Mouse (Mus musculus): ENCODE data around the gene Tnpo1.
"Not testable (repeated sequence)": the region's sequence is repeated elsewhere in the genome, so short reads cannot be mapped to it uniquely, and the experiment has no call there.

The Tnpo1 gene

DNA sequence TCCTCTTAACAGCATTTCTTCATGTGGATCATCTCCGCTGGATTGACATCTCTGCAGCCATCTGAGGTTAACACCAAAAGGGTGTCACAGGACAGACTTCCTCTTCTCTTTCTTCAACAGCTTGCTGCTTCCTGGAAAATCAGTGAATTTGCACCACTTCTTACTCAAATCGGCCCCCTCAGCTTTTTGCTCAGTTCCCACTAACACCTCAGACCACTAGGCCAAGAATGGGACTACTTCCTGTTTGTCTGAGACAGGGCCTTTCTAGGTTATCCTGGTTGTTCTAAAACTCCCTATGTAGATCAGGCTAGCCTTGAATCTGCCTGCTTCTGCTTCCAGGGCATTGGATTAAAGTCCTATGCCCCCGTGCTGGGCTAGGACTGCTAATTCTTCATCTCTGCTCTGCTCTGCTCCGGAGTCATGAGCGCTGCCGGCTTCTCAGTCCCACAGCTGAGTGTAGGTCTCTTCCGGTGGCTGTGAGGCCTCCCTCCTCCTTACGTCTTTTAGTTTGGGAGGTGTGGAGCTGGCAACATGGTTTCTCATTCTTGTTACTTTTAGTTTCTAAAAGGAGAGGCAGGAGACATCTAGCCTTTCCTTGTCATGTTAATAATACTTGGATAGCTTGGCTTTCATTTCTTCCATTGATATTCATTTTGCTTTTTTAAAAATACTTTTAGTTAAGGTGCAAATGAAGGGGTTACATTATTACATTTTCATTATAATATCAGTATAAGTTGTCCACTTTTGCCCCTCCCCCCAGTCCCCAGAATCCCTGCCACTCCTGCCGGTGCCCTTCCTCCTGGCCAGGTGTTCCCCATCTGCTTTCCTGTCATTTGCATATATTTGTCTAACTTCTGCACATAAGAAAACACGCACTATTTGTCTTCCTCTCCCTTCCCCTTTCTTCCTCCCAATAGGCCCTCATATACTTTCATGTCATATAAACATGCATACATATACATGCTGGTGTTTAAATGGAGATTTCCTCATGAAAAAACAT is 93.4 kb downstream of the Tnpo1 start:
- DNase-seq (ENCODE audit: extremely low read depth, insufficient read length, low spot score) = no peak

DNA sequence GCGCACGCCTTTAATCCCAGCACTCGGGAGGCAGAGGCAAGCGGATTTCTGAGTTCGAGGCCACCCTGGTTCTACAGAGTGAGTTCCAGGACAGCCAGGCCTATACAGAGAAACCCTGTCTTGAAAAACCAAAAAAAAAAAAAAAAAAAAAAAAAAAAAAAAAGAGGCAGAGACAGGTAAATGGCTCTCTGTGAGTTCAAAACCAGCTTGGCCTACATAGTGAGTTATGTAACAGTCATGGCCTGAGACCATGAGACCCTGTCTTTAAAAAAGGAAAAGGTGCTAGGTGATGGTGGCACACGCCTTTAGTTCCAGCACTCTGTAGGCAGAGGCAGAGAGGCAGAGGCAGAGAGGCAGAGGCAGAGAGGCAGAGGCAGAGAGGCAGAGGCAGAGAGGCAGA is 97.2 kb downstream of the Tnpo1 start:
- DNase-seq (ENCODE audit: extremely low read depth, insufficient read length, low spot score) = not testable (repeated sequence)

DNA sequence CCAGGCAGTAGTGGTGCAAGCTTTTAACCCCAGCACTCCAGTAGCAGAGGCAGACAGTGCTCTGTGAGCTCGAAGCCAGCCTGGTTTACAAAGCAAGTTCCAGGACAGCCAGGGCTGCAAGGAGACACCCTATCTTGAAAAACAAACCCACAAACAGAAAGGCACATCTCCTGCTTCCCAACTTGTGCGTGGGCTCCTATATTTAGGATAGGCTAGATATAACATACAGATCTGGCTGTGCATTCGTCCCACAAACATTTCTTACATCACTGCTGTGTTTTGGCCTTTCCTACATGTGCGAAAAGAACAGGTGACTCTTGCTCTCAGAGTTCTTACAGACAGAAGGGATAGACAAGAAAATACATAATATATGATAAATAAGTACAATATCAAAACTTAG is 100.6 kb downstream of the Tnpo1 start:
- no peak for DNase-seq (ENCODE audit: extremely low read depth, insufficient read length, low spot score)

DNA sequence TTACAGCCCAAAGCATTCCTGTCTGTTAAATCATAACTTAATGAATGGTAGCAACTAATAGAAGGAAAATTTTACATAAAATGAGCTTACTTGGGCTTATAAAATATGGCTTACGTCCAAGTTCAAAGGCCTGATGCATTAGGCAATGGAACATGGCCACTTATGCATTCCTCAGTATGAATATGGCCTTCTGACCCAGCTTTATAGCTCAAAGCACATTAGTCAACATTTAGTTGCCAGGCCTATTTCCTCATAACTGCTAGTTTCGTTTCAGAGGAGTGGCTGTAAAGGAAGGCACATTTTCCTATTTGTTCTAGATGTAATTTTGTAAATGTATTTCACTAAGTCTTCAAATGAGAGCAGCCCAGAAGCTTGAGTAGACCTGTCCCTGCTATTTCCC is 107.1 kb downstream of the Tnpo1 start:
- no peak for DNase-seq (ENCODE audit: extremely low read depth, insufficient read length, low spot score)

DNA sequence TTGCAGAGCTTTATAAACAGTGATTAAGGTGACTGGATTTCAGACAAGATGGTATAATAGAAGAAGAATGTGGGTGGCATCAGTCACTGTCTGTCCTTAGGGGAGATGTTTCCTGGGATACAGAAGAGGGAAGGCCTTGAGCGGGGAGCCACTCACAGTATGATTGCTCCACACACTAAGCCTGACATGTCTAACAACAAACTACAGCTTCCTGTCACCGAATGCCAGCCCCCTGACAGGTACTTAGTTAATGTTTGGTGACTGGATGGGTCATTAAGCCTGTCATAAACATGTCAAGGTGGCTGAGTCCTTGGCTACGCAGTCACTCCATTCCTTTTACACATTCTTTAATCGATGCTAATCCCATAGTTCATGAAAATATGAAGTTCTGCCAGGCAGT is 108.0 kb downstream of the Tnpo1 start:
- no peak for DNase-seq (ENCODE audit: extremely low read depth, insufficient read length, low spot score)

DNA sequence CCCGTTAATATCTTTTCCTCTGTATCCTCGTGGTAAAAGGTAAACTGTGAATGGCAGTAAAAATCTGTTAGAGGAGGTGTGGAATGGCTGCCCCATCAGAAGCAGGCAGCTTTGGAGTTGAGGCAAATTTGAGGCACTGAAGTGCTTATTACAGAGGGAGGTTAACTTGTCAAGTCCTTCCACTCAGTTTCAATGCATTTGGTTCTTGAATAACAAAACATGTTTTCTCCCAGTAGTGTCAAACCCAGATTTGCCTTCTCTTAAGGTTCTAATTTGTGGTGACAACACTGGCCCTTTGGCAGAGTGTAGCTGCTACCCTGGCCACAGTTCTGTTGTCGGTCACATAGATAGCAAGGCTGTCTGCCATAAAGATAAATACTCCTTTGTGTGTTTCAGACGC is 108.4 kb downstream of the Tnpo1 start:
- DNase-seq (ENCODE audit: extremely low read depth, insufficient read length, low spot score) = no peak

DNA sequence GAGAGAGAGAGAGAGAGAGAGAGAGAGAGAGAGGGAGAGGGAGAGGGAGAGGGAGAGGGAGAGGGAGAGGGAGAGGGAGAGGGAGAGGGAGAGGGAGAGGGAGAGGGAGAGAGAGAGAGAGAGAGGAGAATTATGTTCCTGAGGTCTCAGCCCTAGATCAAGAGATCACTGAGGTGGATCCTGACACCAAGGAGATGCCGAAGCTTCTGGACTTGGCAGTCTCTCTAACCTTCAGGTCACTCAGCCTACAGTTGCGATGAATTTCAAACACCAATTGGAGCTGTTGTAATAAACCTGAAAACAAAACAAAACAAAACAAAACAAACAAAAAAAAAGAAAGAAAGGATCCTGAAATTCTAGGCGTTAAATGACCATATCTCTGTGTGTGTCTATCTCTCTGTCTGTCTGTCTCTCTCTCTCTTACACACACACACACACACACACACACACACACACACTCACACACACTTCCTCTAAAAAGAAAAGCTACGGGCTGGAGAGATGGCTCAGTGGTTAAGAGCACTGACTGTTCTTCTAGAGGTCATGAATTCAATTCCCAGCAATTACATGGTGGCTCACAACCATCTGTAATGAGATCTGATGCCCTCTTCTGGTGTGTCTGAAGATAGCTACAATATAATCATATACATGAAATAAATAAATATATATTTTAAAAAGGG is 109.1 kb downstream of the Tnpo1 start:
- DNase-seq (ENCODE audit: extremely low read depth, insufficient read length, low spot score) = not testable (repeated sequence)

DNA sequence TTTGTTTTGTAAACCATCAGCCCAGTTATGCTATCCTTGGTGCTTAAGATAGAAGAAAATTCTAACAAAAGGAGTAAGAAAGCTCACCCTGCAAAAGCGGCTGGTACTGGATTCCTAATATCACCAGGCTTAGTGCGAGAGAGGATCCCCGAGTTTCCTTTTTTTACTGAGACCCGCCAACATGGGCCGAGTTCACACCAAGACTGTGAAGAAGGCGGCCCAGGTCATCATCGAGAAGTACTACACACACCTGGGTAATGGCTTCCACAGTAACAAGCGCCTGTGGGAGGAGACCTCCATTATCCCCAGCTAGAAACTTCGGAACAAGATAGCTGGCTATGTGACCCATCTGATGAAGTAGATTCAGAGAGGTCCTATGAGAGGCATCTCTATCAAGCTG is 109.6 kb downstream of the Tnpo1 start:
- DNase-seq (ENCODE audit: extremely low read depth, insufficient read length, low spot score) = no peak

DNA sequence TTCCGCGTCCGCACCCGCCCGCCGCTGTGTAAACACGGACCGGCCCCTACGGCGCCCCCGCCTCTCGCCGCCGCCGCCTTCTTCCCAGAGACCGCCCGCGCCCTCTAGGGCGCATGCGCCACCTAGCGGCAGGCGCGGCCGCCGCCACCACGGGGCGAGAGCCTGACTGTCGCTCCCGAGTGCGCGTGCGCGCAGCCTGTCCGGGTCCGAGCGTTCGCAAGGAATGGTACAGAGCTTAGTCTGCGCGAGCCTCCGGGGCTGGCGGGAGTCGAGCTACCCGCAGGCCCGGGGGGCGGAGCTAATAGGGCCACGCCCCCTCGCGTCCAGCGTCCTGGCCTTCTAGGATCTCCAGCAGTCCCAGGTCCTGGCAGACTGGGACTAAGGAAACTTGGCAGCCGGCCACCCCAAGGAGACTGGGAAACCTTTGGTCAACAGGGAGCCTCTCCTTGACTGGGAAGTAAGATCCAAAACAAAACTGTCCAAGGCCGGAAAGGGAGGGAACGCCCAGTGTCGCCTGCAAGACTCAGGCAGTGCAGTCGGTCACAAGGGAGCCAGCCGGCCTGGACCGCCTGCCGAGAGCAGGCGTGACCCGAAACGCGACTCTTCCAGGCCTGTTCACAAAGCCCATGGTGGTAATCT is 110.9 kb downstream of the Tnpo1 start, which contains the start of gene Fcho2:
Fcho2 (minus strand) TSS at position 303 of the 639 bp plus-strand sequence.
- peak; percentile 100 for DNase-seq (ENCODE audit: extremely low read depth, insufficient read length, low spot score)

DNA sequence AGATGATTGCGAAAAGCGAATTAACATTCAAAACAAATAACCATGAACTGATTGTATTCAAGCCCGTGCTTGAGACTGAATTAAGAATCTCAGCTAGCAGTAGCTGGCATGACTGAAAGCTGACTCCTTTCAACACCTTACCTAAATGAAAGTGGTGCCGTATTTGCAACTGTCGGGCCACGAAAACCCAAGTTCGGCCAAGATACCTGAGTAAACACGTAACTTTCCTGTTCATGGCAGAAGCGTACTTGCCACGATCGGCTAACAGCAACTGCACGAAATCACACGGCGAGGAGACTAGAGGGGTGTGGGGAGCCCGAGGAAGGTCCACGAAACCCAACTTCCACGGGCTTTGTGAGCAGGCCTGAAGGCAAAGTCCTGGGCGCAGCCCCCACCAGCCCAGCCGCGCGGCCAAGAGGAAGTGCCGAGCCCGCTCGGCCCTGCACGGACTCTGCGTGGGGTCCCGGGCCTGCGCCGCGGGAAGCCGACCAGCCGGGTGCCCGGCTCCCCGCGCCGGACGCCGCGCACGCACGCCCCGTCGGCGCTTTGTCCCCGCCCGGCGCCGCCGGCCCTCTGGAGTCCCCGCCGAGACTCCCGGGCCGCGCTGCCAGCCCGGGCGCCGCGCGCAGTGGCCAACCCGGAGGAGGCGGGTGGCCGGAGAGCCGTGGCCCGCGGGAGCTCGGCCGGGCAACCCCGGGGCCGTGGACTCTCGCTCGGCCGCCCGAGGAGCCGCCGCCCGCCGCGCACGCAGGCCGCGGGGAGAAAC is 111.7 kb downstream of the Tnpo1 start:
- peak; percentile 72 for DNase-seq (ENCODE audit: extremely low read depth, insufficient read length, low spot score)

DNA sequence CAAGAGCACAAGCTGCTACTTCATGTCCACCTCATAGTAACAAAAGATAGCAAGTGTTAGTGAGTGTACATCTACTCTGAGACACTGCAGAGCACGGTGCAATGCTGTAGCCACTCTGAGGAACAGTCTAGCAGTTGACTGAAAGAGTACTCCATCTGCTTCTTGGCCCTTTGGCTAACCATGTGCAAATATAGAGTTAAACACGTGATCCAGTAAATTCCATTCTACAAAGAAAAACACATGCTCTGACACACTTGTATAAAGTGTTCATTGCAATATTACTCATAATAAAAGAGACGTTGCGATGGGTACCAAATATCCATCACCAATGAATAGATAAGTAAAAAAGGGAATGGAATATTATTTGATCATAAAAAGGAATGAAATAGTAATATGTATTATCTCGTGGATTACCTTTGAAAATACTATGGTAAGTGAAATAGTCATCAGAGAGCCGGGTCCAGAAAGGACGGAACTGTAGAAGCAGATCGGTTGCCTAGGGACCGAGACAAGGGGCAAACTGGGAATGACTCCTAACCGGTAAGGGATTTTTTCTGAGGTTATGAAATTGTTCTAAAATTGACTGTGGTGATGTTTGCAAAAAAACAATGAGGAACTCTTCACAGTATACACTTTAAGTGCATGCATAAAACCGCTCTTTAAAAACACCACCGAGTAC is 112.4 kb downstream of the Tnpo1 start:
- DNase-seq (ENCODE audit: extremely low read depth, insufficient read length, low spot score) = no peak

DNA sequence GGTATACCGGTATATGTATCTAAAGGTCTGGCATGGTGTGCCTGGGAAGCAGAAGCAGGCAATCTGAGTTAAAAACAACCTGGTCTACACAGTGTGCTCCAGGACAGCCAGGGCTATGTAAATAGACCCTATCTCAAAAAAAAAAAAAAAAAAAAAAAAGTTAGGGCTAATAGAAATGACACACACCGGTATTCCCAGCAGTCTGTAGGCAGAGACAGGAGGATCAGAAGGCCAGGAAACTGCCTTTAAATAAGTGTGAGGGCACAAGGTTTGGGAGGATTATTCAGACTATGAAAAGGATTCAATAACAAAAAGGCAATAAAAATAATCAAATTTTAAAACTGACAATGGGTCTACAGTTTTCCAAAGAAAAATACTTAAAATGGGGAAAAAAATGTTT is 113.0 kb downstream of the Tnpo1 start:
- no peak for DNase-seq (ENCODE audit: extremely low read depth, insufficient read length, low spot score)

DNA sequence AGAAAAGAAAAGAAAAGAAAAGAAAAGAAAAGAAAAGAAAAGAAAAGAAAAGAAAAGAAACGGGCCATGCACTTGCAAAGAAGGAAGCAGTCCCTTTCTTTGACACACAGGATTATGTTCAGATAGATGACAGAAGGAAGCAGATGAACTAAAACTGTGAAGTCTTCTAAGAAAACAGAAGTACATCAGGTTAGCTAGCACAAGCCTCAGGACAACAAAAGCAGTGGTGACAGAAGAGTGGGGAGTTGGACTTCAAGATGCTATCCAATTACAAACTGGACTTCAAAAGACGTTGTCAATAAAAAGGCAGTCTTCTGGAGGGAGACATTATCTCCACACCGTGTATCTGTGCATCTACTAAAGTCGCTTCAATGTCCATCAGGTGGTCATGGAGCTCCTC is 113.9 kb downstream of the Tnpo1 start:
- no peak for DNase-seq (ENCODE audit: extremely low read depth, insufficient read length, low spot score)

DNA sequence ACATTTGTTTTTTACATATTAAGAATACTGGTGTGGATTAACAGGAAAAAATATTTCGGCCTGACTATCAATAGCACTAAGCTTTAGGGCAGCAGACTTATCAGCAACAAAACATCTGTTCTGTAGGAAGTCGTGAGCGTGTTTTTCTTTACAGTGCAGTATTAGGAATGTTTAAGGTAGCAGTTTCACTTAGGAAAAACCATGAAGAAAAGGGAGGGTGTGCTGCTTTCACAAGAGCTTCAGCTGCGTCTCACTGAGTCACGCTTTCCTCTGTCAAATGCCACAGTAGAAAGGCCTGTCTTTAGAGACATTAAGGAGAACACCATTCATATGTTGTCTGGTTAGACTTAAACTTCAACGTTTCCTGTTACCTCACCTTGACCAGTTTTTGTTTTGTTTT is 116.0 kb downstream of the Tnpo1 start:
- peak; percentile 15 for DNase-seq (ENCODE audit: extremely low read depth, insufficient read length, low spot score)

DNA sequence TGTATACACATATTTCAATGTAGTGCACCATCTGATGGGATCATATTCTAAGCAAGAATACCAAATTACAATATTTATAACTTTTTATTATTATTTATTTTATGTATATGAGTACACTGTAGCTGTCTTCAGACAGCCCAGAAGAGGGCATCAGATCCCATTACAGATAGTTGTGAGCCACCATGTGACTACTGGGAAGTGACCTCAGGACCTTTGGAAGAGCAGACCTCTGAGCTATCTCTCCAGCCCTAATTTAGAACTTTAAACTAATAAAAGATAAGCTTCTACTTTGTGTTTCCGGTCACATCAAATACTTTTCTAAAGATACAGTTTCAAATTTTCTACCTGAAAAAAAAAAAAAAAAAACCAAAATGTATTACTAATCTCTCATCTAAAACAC is 117.1 kb downstream of the Tnpo1 start:
- no peak for DNase-seq (ENCODE audit: extremely low read depth, insufficient read length, low spot score)

DNA sequence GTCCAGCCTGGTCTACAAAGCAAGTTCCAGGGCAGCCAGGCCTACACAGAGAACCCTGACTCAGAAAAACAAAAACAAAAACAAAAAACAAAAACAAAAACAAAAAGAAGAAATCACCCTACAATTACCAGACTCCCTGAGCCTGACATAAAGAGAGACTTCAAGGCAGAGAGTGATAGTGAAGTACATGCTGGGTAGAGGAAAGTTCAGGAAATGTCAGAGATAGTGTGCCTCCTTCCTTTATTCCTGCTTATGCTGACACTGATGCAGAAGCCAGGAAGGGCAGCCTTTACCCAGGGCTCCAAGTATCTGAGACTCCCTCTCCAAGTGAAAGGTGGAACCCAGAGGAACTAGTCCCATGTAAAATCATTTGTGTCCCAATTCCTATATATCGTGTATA is 121.7 kb downstream of the Tnpo1 start:
- no peak for DNase-seq (ENCODE audit: extremely low read depth, insufficient read length, low spot score)

DNA sequence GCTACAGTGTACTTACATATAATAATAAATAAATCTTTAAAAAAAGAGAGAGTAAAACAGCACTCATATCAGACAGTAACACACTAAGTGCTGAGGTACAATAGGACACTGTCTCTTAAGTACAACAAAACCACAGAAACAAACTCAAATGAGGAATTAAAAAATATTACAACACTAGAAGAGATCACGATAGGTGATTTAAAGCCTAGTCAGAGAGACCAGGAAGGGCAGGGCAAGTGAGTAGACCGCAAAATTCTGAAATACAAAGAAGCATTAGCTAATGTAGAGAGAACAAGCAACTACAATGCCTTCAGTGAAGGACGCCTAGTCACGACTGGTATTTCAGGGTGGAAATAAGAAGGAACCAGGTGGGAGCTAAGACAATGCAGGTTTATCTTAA is 122.5 kb downstream of the Tnpo1 start:
- no peak for DNase-seq (ENCODE audit: extremely low read depth, insufficient read length, low spot score)

DNA sequence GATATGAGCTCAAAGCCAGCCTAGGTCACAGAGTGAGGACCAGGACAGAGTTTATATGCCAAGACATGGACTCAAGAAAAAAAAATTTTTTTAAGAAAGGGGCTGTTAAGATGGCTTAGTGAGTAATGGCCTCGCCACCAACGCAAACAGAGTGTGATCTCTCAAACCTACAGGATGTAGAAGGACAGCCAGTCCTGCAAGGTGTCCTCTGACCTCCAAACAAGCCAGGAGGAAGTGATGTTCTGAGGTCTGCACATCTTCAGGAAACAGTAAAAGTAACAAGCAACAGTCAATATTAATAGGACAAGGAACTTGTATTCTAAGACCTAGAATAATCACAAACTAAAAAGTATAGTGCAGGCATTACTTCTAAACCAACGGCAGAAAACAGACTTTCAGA is 123.2 kb downstream of the Tnpo1 start:
- DNase-seq (ENCODE audit: extremely low read depth, insufficient read length, low spot score) = no peak

DNA sequence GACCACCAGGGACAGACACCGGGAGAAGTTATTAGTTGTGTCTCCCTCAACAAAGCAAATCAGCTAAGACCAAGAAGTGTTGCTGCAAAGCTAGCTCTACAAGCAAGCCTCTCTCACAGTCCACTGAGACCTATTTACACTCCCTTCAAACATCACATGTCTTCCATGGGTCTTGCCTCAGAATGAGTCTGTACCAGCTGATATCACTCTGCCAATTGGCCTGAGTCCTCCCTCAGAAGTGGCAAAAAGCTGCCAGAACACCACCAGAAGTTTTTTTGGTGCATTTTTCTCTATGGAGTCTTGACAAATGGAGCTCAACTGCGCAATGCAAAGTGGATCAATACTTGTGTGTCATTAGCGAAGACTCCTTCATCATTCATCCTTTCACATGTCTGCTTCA is 130.7 kb downstream of the Tnpo1 start:
- no peak for DNase-seq (ENCODE audit: extremely low read depth, insufficient read length, low spot score)

DNA sequence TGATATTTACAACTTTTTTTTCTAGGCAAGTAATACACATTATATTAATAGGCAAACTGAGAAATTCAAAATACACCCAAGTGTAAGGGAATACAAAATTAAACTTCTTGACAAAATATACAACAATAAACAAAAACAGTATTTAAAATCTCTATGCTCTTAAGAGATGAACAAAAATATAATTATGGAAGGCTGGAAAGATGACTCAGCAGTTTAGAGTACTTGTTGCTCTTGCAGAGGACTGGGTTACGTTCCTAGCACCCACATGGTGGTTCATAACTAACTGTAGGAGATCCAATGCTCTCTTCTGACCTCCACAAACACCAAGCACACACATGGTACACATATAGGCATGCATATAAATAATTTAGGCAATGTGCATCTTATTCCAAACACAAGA is 133.3 kb downstream of the Tnpo1 start:
- DNase-seq (ENCODE audit: extremely low read depth, insufficient read length, low spot score) = no peak
